Mouse (Mus musculus) intestine, embryonic 15.5 days (tissue): ENCODE data around the gene Llph. TPM values are rescaled to one million over a fixed set of nuclear protein-coding genes. Genes with fewer than 3 reads are reported as not detected.

Source experiments
- ATAC-seq: fragments of 200-750 bp; cut with Nextera tagmentation; 2 replicates; pipeline ENCODE4 v1.8.0; 2017; ENCODE audit warnings: moderate TSS enrichment, moderate library complexity
- H3K27ac ChIP-seq: fragments of 300-500 bp; sonication (generic); 2 replicates; pipeline ENCODE4 v1.5.1; 2015; ENCODE audit warnings: mild to moderate bottlenecking, inconsistent platforms
- H3K27me3 ChIP-seq: fragments of 300-500 bp; sonication (generic); replicated peaks from 2 replicates; pipeline ENCODE4 v1.6.1; 2015; ENCODE audit warnings: inconsistent platforms
- H3K36me3 ChIP-seq: fragments of 300-500 bp; sonication (generic); 2 replicates; pipeline ENCODE4 v1.6.1; 2015; ENCODE audit warnings: inconsistent platforms
- H3K4me1 ChIP-seq: fragments of 300-500 bp; sonication (generic); replicated peaks from 2 replicates; pipeline ENCODE4 v1.6.1; 2015; ENCODE audit warnings: inconsistent platforms
- H3K4me2 ChIP-seq: fragments of 300-500 bp; sonication (generic); replicated peaks from 2 replicates; pipeline ENCODE4 v1.6.1; 2015; ENCODE audit warnings: mild to moderate bottlenecking, inconsistent platforms
- H3K4me3 ChIP-seq: fragments of 300-500 bp; sonication (generic); replicated peaks from 2 replicates; pipeline ENCODE4 v1.5.1; 2015; ENCODE audit warnings: inconsistent platforms
- H3K9ac ChIP-seq: fragments of 300-500 bp; sonication (generic); 2 replicates; pipeline ENCODE4 v1.6.1; 2015; ENCODE audit warnings: inconsistent platforms
- H3K9me3 ChIP-seq: fragments of 300-500 bp; sonication (generic); 2 replicates; pipeline ENCODE4 v1.6.1; 2016; ENCODE audit warnings: inconsistent platforms
- WGBS: fragments of 180-500 bp; shearing (Covaris S2); methylation state at CpG from one replicate; pipeline ENCODE4 v1.1.7; 2015; 5-methylcytosine and 5-hydroxymethylcytosine counted together
- polyA plus RNA-seq: library from polyadenylated mRNA; unstranded; fragments of >200 nt; fragmentation: Nextera tagmentation; extraction: Ambion mirVana; gene quantifications from 2 replicates; pipeline ENCODE4 v1.2.1, GENCODE M21; 2015

Gene Llph
- polyA plus RNA-seq, 1 experiment from 2014 or later, result 53.6 TPM

- no peaks in the 10 kb centered on the region for H3K27me3 ChIP-seq
- no peak overlapping the region for H3K9ac ChIP-seq
- no peak overlapping the region for H3K4me3 ChIP-seq
- peaks cover 9% of the 10 kb centered on the region; the same call in 1 of the 2 replicates for H3K4me1 ChIP-seq
- 97% methylated on average over 13 of the region's 13 CpGs for WGBS
- no peaks in the 10 kb centered on the region for H3K9me3 ChIP-seq
- no peak overlapping the region for H3K4me2 ChIP-seq
- H3K36me3 ChIP-seq, result no peaks in the 10 kb centered on the region
- no peak overlapping the region for H3K27ac ChIP-seq
- no peak for ATAC-seq
These were observed 43.1 kb downstream of the Llph start for GRCm38 (mm10) chr10:120269946-120270345.

- WGBS, result 81% methylated on average over 4 of the region's 4 CpGs
- no peaks in the 10 kb centered on the region for H3K36me3 ChIP-seq
- ATAC-seq, result no peak
- no peak overlapping the region for H3K9ac ChIP-seq
- no peaks in the 10 kb centered on the region for H3K9me3 ChIP-seq
- H3K4me1 ChIP-seq, result peaks cover 9% of the 10 kb centered on the region; the same call in 1 of the 2 replicates
- no peaks in the 10 kb centered on the region for H3K27me3 ChIP-seq
- no peak overlapping the region for H3K4me3 ChIP-seq
- H3K4me2 ChIP-seq, result no peak overlapping the region
- no peak overlapping the region for H3K27ac ChIP-seq
These were observed 43.9 kb downstream of the Llph start for GRCm38 (mm10) chr10:120270777-120271176.

GRCm38 (mm10) chr10:120271318-120271717 lies 44.4 kb downstream of the Llph start:
- H3K4me2 ChIP-seq, result no peak overlapping the region
- H3K27me3 ChIP-seq, result no peaks in the 10 kb centered on the region
- WGBS, result 62% methylated on average over 6 of the region's 6 CpGs
- ATAC-seq, result no peak
- H3K9me3 ChIP-seq, result no peaks in the 10 kb centered on the region
- H3K27ac ChIP-seq, result no peak overlapping the region
- no peaks in the 10 kb centered on the region for H3K36me3 ChIP-seq
- no peak overlapping the region for H3K4me3 ChIP-seq
- H3K4me1 ChIP-seq, result peaks cover 9% of the 10 kb centered on the region; the same call in 1 of the 2 replicates
- no peak overlapping the region for H3K9ac ChIP-seq

GRCm38 (mm10) chr10:120271879-120272269 lies 45.0 kb downstream of the Llph start:
- ATAC-seq, result peak; percentile 49
- Histone ChIP-seq H3K27ac (no peak overlapping the region), H3K4me3 (0 out of 2 replicates have a peak overlapping the region, but pooled peaks have one; percentile 1), H3K27me3 (no peaks in the 10 kb centered on the region), H3K4me2 (peak overlapping the region; percentile 47), H3K4me1 (peaks cover 9% of the 10 kb centered on the region; the same call in 1 of the 2 replicates), H3K9ac (no peak overlapping the region), H3K9me3 (no peaks in the 10 kb centered on the region), H3K36me3 (no peaks in the 10 kb centered on the region)
- 25% methylated on average over 10 of the region's 11 CpGs for WGBS

GRCm38 (mm10) chr10:120272270-120272883 lies 45.5 kb downstream of the Llph start:
- no peak overlapping the region for H3K9ac ChIP-seq

GRCm38 (mm10) chr10:120273335-120273734 lies 46.5 kb downstream of the Llph start:
- Histone ChIP-seq H3K9ac (no peak overlapping the region), H3K27ac (no peak overlapping the region), H3K36me3 (no peaks in the 10 kb centered on the region), H3K4me2 (no peak overlapping the region), H3K4me3 (no peak overlapping the region), H3K9me3 (no peaks in the 10 kb centered on the region), H3K4me1 (peaks cover 9% of the 10 kb centered on the region; the same call in 1 of the 2 replicates), H3K27me3 (no peaks in the 10 kb centered on the region)
- no peak for ATAC-seq
- 67% methylated on average over 7 of the region's 7 CpGs for WGBS

More at GRCm38 (mm10) chr10:120272270-120272883, 45.5 kb downstream of the Llph start:
- H3K4me2 ChIP-seq, result peak overlapping the region; percentile 47
- no peaks in the 10 kb centered on the region for H3K9me3 ChIP-seq
- H3K36me3 ChIP-seq, result no peaks in the 10 kb centered on the region
- peaks cover 9% of the 10 kb centered on the region; the same call in 1 of the 2 replicates for H3K4me1 ChIP-seq
- 11% methylated on average over 19 of the region's 19 CpGs for WGBS
- H3K4me3 ChIP-seq, result 0 out of 2 replicates have a peak overlapping the region, but pooled peaks have one; percentile 1
- ATAC-seq, result peak; percentile 51
- H3K27ac ChIP-seq, result peak overlapping the region; percentile 6; the same call in 1 of the 2 replicates
- H3K27me3 ChIP-seq, result no peaks in the 10 kb centered on the region

GRCm38 (mm10) chr10:120279482-120280128 lies 52.7 kb downstream of the Llph start:
- no peaks in the 10 kb centered on the region for H3K4me1 ChIP-seq
- H3K4me3 ChIP-seq, result no peak overlapping the region
- 79% methylated on average over 12 of the region's 12 CpGs for WGBS
- peak; percentile 59; the same call in 1 of the 2 replicates for ATAC-seq
- H3K27ac ChIP-seq, result no peak overlapping the region
- H3K27me3 ChIP-seq, result no peaks in the 10 kb centered on the region
- no peak overlapping the region for H3K9ac ChIP-seq
- no peaks in the 10 kb centered on the region for H3K9me3 ChIP-seq
- H3K36me3 ChIP-seq, result no peaks in the 10 kb centered on the region
- H3K4me2 ChIP-seq, result no peak overlapping the region

GRCm38 (mm10) chr10:120280375-120280774 lies 53.5 kb downstream of the Llph start:
- Histone ChIP-seq H3K36me3 (no peaks in the 10 kb centered on the region), H3K27ac (no peak overlapping the region), H3K9ac (no peak overlapping the region), H3K9me3 (no peaks in the 10 kb centered on the region), H3K4me2 (no peak overlapping the region), H3K4me1 (no peaks in the 10 kb centered on the region), H3K27me3 (no peaks in the 10 kb centered on the region), H3K4me3 (no peak overlapping the region)
- 59% methylated on average over 4 of the region's 4 CpGs for WGBS
- ATAC-seq, result no peak

GRCm38 (mm10) chr10:120281700-120282099 lies 54.8 kb downstream of the Llph start:
- 81% methylated on average over 5 of the region's 5 CpGs for WGBS
- no peak overlapping the region for H3K9ac ChIP-seq
- no peak overlapping the region for H3K27ac ChIP-seq
- no peaks in the 10 kb centered on the region for H3K4me1 ChIP-seq
- H3K36me3 ChIP-seq, result no peaks in the 10 kb centered on the region
- H3K4me3 ChIP-seq, result no peak overlapping the region
- ATAC-seq, result no peak
- H3K27me3 ChIP-seq, result no peaks in the 10 kb centered on the region
- no peak overlapping the region for H3K4me2 ChIP-seq
- H3K9me3 ChIP-seq, result no peaks in the 10 kb centered on the region

Other genes starting within 250 kb of the Llph start
- 4.4 and 5.4 TPM in 2 replicates for gene Helb, start 114.1 kb upstream of the Llph start, polyA plus RNA-seq
- 117 and 131 TPM in 2 replicates for gene Tmbim4, start 25.5 kb upstream of the Llph start, polyA plus RNA-seq
- gene Irak3, start 24.9 kb upstream of the Llph start, polyA plus RNA-seq, result 1.0 and 1.2 TPM in 2 replicates
- 33.9 and 41.2 TPM in 2 replicates for gene Hmga2, start 249.4 kb downstream of the Llph start, polyA plus RNA-seq